Mouse (Mus musculus) cerebellum, adult 11 months (tissue): ENCODE data around the gene Fgfr1op.
"Not testable (repeated sequence)": the region's sequence is repeated elsewhere in the genome, so short reads cannot be mapped to it uniquely, and the experiment has no call there.

Experiments used
- DNase-seq: peaks from one replicate; pipeline ENCODE4 v3.0.0; 2022

Fgfr1op gene

DNA sequence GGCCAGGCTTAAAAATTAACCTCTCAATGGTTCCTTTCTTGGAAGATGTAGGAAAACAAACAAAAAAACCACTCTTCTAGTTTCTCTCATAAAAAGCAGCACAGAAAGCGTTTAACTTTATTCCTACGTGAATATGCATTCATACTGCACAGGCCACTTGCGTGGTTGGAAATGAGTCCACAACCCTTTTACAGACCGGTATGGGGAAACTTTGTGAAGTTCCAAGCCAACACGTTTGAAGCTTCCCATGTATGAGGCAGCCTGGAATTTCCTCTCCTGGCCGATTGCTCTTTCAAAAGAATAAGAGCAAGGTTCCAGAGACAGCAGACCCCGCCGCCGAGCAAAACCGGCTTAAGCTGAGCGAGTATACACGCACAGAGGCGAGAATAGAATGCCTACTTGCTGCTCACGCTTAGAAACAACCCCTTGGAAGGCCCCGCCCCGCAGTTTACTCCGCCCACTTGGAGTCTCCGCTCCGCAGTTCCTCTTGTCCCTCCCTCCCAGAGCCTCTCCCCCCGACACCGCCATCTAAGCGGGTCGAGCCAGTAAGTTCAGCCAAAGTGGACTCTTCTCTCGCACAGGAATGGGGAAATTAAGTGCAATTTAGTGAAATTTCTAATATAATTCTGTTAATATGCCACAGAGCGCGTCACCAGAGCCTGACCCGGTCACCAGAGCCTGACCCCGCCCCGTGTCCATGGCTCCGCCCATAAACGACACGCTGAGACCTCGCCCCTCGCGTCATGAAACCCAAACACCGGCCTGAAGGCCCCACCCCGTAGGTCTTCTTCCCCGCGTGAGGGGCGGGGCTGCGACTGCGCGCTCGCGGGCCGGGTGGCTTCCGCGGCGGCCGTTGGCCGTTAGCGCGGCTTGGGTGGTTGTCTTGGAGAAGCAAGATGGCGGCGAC, at the start of gene Fgfr1op:
Gene Fgfr1op, plus strand, starts transcription at position 801 of the 907 bp plus-strand sequence.
- DNase-seq, result peak; percentile 76

DNA sequence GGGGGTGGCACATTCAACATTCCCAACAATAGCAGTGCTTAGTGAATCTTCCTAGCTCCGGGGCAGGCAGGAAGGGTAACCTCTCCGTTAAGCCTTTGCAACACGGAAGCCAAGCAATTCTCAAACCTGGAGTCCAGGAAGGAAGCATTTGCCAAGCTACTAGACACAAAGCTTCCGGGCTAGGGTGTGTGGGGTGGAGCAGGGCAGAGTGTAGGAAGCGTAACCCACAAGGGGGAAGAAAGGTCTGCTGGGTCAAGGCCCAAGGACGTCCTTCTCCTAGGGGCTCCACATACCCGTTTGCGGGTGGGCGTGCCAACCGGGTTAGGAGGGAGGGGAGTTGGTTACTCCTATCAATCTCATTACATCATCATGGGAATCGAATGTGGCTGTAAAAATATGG, 48.9 kb upstream of the Fgfr1op start:
- not testable (repeated sequence) for DNase-seq

DNA sequence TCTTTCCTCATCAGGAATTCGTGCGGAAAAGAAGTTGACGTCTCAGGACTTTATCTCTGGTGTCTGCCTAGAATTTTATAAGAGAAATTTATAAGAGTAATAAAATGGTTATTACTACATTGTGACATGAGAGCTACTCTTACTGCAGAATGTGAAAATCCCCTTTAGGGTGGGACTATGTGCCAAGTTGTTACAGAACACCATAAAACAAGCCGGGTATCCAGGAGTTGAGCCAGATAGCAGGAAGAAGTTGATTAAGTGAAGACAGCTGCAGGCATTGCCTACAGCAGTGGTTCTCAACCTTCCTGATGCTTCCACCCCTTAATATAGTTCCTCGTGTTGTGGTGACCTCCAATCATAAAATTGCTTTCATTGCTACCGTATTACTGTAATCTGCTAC, 48.4 kb upstream of the Fgfr1op start:
- not testable (repeated sequence) for DNase-seq

DNA sequence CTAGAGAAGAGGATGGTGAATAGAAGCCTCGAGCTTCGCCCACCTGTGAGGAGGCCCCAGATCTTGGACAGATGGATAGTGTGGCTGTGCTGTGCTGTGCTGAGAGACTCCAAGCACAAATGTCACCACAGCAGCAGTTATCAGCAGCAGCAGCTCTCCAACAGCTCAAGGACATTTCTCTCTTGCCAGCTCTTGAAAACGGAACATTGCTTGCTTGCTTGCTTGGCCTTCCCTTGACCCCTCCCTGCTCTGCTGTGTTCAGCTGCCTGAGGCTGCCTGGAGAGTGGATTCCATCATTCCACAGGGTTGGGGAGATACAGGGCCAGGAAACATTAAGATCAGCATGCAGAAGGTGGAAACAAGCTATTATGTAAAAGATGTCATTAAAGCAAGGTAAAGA, 42.3 kb upstream of the Fgfr1op start:
- not testable (repeated sequence) for DNase-seq

DNA sequence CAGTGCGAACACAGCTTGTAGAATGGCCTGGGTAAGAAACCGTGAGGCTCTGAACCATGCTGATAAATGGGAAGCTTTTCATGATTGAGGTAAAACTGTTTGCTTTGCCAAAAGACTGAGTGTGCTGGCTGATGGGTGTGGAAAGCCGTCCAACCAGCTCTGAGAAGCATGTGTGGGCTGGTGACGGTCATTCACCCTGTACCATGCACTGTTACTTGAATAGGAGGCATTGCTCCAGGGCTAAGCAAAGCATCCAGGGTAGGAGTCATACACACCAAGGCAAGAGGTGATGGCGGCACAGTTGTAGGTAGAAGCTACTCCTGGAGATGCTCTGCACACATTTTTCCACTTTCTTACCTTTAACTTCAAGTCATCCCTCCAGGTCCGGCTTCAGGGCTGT, 40.7 kb upstream of the Fgfr1op start:
- DNase-seq, result not testable (repeated sequence)

DNA sequence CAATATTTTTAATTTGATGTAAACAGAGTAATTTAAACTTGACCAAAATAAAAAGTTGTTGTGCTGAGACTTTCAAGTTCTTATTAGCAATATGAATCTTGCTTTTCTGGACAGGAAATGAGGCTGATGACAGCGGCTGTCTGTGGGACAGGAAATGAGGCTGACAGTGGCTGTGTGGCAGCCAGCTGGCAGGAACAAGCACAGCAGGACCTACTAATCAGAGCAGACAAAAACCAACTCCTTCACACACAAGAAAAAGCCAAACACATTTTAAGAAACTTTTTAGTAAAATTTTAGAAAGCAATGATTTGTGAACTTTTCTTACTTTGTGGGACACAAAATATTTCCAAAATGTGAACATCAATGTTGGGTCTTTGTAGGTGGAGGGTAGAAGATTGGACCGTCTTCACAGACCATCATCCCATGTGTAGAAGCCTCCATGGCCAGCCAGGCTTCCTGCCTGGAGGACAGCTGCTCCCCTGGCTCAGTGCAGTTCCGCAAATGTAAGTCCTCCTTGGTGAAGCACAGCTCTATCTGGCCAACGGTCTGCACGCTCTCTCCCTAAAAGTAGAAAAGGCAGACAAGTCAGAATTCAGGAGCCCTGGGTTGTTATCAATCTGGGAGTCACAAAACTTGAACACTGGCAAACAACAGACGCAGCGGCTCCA, 36.8 kb upstream of the Fgfr1op start:
- not testable (repeated sequence) for DNase-seq

DNA sequence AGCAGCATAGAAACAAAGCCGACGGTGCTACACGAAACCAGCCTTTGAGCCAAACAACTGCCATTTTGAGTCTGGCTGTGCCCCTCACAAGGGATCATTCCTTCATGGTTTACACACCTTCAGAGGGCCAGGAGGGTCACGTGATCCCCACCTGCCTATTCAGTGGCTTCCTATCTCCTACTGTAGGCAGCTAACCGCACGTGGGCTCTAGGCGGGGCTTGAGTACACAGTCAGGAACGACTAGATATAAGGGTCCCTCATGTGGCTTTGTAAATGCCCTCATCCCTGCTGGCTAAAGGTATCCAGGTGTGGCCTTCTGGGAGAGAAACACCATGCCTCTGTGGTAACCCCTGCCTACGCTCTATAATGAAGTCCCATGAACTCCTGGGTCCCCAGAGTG, 35.7 kb upstream of the Fgfr1op start:
- not testable (repeated sequence) for DNase-seq

DNA sequence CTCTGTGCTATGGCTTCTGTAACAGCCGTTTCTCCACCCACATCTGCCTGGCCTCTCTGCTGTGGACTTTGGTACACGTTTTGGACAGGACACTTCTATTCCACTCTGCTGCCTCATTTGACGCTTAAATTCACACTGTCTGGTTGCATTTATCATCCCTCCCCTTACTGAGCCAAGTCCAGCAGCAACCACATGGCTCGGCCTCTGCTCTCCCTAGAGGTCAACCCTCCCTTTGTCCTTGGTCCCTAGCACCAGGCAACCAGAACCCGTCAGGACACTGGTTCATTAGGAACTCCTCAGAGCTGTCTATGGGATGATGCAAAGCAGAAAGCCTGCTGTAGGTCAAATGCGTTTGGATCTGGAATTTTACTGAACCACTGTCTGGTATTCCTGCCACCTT, 34.5 kb upstream of the Fgfr1op start:
- DNase-seq, result not testable (repeated sequence)

DNA sequence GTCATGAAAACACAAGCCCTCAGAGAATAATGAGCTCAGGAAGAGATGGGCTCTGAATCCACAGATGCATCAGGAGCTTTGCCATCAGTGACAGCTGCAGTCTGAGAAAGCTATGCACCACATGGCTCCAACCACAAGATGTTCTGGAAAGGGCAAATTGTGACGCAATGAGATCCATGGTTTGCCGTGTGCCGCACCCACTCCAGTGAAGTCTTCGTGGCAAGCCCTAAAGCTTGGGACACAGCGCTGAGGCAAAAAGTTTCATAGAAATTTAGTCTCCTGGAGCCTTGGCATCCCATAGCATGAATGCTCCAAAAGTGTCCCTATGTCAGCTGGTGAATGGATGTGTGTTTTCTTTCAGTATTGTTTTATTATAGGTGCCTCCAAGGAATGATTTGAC, 27.2 kb upstream of the Fgfr1op start:
- DNase-seq, result not testable (repeated sequence)

DNA sequence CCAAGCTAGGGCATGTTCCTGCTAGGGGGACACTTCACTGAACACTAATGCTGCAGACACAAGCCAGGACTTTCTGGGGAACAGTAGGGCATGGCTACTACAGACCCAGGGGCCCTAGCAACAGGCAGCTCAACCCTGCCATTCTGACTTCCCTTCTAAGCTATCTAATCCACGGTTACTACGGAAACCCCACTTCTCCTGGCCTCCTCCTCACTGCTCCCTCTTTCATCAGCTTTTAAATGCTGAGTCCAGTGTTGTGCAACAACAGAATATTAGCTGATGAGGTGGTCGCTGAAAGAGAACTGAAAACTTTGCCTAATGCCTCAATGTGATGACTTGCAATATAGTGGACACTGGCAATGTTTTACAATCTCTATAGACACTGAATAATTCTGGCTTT, 25.1 kb upstream of the Fgfr1op start:
- not testable (repeated sequence) for DNase-seq

DNA sequence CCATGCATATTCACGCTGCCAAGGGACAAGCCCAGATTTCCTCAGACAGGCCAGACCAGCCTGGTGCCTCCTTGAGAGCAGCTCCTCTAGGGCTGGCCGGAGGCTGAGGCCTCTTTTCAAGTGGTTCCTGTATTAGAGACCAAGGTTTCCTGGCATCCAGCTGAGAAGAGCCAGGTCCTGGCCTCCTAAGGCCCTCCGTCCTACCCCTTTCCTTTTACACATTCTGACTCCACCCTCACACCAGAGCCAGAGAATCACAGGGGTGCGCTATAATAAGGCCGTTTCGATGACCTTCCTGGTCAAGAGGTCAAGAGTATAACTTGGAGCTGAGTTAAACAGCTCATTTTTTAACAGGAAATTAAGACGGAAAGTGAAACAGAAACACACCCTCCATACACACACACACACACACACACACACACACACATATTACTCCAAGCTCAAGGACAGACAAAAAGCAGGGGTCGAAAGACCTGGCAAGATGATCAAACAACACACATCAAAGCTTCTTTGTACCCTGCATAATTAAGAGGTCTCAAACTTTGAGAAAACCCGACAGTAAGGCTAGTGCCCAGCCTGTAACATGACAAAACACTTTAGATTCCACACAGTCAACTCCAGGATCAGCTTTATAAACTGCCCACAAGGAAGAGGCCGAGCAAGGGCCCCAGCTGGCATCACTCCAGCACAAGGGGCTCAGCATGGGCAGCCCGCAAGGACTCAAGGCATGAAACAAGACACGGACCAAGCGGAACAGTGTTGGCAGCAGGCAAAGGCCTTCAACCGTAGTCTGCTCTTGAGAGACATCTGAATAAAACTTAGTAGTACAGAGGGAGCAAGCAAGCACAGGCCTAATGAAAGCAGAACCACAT, 21.3 kb upstream of the Fgfr1op start:
- DNase-seq, result not testable (repeated sequence)

DNA sequence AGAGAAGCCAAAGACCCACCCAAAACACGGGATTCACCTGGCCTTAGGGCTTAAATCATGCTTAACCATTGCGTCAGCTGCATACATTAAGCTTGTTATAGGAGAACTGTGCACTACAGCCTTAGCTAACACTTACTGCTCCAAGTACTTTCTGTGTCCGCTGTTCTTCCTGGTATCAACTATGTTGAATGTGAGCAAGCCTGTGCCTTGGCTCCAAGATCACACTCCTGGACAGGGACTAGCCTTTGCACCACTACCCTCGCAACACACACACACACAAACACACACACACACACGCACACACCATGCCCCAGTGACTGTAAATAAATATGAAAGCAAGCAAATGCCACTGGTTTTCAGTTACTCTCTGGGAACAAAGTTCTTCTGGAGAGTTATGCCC, 18.4 kb upstream of the Fgfr1op start:
- not testable (repeated sequence) for DNase-seq

DNA sequence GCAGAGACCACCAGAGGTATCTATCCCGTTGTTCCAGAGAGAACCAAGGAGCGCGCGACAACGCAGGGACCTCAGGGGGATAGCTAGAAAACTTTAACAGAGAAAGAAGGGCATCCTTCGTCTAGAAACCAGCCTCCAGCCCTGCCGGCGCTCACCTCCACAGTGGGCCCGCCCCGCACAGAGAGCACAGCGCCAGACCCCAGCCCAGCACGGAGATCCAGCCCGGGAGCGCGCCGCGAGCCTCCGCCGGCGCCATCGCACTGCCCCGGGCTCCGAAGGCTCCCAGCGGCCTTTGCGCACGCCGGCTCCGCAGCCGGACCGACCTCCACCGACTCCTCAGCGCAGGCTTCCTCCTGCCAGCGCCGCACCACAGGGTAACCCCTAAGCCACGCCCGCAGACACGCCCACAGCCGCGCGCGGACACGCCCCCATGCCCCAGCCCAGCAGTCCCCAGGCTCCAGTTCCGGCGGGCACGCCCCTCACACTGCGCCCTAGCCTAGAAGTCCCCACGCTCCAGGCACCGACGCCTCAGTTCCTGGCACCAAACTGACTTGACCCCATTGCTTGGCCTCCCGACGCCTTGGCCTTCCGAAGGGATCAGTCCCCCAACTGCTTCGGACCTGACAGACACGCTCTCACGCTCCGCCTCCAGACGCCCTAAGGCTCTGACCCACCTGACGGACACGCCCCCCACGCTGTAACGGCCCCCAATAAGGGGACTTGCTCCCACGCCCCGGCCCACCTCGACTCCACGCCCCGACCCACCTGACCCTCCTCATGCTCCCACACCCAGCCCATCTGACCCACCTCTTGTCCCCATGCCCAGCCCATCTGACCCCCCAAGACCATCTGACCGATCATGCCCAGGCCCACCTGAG, 17.6 kb upstream of the Fgfr1op start, which contains the start of the genes Gm49673 and Rnaset2a:
Gene Gm49673, minus strand, starts transcription at position 350 of the 878 bp plus-strand sequence.
Gene Rnaset2a, minus strand, starts transcription at position 659 of the 878 bp plus-strand sequence.
- DNase-seq, result not testable (repeated sequence)

DNA sequence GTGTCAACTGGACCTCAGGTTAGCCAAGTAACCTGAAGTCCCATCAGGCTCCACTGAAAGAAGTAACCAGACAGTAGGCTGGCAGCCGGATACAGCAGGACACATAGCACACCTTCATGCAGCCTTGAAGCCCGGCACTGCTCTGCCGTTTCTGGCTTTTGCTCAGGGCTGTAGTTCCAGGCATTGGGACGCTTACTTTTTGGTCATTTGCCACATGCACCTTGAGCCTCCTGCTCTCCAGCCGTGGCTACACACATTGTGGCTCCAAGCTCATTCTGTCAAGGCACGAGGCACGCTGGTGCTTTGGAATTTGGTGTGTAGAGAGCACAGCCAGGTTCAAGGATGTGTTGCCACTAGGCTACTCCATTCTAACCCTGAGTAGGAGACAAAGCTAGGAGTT, 10.3 kb upstream of the Fgfr1op start:
- DNase-seq, result not testable (repeated sequence)

DNA sequence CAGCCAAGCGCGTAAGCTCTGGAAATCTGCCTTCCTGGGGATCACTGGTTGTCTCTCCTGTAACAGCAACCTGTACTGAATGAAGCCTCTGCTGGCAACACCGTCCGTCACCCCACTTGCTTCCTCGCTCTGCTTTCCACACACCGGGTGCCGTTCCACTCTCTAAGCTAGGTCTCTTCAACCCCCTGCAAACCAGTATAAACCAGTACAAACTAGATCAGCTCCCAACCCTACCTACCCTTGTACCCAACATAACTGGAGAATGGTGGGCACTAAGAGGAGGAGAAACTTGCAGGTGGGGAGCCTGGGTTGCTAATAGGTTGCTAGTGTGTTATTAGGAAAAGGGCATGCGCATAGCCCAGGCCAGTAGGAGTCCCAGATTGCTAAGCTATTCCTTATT, 9.3 kb upstream of the Fgfr1op start:
- DNase-seq, result not testable (repeated sequence)

DNA sequence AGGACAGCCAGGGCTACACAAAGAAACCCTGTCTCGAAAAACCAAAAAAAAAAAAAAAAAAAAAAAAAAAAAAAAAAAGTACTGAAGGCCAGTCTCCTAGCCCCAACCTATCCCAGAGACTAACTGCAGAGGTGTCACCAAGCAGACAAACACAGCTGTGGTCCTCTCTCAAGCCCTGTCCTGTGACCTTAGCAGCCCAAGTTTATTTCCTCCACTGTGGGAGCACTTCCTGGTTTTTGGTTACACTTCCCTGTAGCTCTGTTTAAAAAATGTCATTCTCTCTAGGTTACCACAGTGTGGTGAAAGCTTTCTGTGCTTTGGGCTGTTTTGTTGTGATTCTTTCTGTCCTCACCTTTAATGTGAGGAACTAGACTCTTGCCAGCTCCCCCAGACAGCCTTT, 6.7 kb upstream of the Fgfr1op start:
- DNase-seq, result not testable (repeated sequence)

DNA sequence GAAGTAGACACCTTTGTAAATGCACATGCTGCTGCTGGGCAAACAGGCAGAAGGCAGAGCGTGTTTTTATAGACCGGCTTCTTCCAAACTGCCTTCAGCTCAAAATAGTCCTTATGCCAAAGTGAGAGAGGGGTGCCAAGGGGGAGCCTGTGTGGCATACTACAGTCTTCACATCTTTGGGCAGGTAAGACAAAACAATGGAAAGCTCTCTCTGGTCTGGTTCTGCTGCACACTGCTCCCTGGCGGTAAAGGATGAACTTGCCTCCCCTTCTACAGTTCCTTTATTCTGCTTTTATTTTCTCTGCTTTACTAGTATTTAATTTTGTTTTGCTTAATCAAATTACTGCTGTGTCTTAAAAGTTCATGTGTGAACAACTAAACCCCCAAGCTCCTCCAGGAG, 4.3 kb upstream of the Fgfr1op start:
- not testable (repeated sequence) for DNase-seq

DNA sequence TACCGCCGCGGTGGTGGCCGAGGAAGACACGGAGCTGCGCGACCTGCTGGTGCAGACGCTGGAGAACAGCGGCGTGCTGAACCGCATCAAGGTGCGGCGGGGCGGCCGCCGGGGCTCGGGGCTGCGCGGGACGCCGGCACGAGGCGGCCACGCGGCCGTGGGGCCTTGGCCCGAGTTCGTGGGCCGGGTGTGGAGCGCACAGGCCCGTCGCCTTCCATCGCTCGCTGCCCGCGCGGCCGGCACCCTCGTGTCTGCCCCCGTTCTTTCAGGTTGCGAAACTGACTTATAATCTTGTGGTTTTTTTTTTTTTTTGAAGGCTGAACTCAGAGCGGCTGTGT, 276 bp downstream of the Fgfr1op start:
- peak; percentile 43 for DNase-seq

DNA sequence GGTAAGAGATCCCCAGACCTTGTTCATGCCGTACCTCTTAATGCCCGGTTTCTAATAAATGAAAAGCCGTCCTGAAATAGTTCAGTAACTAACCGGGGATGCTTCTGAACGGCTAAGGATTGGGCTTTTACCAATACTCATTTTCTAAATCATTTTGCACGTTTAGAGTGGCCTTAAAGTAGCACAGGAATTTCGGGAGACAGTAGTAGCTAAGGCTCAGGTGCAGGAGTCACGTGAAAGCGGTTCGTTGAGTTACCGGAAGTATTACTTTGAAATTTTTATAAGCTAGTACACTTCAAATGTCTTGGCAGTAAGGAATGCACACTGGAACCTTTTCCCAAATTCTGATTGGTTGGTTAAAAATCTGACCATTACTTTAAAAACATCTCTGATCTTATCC, 676 bp downstream of the Fgfr1op start:
- not testable (repeated sequence) for DNase-seq

DNA sequence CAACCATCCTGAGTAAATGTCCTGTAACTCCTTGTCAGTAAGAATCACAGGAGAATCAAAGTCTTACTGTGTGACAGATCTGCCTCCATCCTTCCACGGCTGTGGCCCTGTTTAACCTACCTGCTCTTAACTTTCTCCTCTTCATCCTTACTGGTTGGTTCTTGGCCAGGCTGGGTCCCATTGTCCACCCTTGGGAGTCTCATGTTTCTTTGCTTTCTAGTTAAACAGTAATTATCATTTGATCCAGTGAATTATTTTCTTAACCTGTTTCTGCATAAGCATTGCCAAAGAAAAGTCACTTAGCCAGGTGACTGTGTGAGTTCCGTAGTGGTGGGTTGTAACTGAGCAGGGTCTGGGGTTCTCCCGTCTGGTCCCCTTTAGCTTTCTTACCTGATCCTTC, 1.2 kb downstream of the Fgfr1op start:
- not testable (repeated sequence) for DNase-seq

DNA sequence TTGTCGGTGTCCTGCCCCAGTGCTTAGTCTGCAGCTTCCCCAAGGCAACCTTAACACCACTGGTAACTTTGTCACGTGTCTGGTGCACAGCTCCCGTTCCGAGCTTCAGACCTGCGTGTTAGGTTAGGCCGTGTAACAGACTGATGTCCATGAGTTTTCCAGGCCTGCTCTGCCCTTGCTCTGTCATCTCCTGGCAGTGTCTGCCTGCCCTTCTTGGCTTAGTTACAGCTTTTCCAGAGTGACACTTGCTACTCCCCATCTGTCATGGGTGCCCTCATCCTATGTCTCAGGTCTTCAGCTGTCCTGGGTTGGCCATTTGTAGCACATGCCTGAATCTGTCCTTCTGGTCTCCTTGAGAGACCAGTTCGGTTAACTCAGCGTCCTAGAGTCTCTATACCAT, 2.1 kb downstream of the Fgfr1op start:
- peak; percentile 35 for DNase-seq

DNA sequence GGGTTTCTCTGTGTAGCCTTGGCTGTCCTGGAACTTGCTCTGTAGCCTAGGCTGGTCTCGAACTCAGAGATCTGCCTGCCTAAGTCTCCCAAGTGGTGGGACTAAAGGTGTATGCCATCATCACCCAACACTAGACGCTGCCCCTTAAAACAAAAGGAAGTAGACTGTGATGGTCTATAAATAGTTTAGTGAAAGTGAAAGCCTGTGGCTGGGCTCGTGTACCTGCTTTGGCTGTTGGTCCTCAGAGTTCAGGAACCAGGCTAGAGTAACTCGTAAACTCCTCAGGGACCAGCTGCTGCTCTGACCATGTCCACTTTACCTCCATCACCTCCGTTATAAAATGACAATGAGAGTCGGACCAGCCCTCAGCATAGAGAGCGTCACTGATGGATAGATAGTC, 5.0 kb downstream of the Fgfr1op start:
- DNase-seq, result no peak
